Mouse (Mus musculus) monocyte, adult 5-6 weeks (primary cell): ENCODE measurements around the gene Tmem216. TPM values are rescaled to one million over a fixed set of nuclear protein-coding genes. Genes with fewer than 3 reads are reported as not detected.

ENCODE experiments used
- ATAC-seq: fragments of 153-309, 156-312 bp; replicated peaks from 2 replicates; pipeline ENCODE4 v1.8.0; 2017; ENCODE audit warnings: mild to moderate bottlenecking; ENCODE audit not compliant: low TSS enrichment, insufficient number of reproducible peaks, severe bottlenecking, poor library complexity, low FRiP score
- total RNA-seq: library from RNA; stranded (forward); fragments of 200-1000, 200-491, 200-594 nt; gene quantifications from 3 replicates; pipeline ENCODE4 v1.2.3, GENCODE M21; 2017

The Tmem216 gene
- total RNA-seq, 1 experiment from 2014 or later, result not detected

DNA sequence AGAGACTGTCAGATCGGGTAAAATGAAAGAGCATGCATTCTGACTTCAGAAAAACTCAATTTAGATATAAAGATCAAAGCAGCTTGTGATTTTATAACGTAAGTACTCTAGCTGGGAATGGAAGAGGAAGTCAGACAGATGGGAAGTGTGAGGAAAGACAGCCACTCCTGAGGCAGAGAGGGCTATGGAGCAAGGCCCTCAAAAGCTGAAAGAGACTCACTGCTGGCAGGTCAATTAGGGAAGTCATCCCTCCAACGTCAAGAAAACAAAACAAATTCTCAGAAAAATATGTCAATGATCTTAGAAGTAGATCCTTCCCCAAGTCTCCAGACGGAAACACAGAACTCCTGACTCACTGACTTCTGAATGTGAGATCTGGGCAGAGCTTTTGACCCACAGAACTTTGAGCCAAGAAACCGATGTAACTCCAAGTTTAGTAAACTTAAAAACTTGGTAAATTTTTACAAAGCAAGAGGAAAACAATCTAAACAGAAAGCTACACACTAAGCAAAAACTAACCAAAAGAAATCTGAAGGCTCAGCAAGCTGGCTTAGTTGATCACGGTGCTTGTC is 45.2 kb downstream of the Tmem216 start:
- no peak for ATAC-seq

DNA sequence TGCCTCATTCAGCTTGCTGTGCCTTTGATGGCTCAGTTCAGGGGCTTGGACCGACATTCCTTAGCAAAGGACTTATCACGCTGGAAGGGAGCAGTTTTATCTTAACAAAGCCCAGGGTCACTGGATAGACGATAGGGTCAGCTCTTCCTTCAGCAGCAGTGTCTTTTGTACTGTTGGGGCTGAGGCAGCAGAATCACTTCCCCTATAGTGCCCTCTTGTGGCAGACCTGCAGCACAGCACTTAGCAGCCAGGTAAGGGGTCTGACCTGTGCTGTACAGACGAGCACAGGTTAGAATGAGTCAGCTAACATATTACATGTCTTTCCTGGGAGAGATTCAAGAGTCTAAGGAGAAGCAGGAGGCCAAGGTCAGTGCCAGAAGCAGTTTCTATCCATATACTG is 53.5 kb downstream of the Tmem216 start:
- ATAC-seq, result peak; percentile 76

DNA sequence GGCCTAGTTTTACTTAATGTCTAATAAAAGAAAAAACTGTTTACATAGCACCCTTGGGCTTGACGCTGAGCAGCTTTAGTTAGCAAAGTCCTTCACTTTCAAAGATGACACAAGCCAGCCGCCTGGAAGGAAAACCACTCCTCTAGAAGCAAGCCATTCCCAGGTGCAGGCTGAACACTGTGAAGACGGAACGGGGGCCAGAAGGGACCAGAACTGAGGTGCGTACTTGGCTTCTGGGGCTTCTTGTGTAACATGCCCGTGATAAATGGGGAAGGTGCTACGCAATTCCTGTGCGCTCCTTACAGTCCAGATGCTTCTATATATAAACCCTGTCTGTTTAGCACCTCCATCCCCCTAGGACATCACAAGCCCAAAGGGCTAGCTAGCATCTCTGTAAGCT is 55.5 kb downstream of the Tmem216 start:
- no peak for ATAC-seq

DNA sequence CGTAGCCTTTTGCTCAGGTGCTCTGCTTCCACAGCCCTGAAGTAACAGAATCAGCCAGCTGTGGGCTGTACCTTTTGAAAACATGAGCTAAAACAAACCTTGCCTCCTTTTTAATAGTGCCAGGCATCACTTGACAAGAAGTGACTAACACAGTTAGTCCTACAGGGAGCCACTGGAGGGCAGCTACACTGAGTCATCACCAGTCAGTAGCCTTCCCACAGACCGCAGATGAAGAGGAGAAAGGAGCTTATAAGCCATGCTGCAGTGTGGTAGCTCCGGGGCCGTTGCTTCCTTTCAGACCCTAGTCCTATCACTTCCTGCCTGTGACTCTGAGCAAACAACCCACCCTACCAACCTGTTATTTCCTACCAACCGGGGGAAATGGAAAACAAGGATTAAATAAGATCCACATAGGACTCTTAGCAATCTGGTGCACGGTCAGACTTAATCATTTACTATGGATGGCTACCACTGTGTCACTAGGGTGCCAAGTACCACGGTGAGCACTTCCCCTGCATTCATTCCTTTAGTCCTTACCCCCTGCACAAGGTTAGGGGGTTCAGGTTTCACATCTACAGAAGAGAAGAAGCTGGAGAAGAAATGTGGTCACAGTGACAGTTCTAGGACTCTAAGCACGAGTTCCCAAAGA is 58.4 kb downstream of the Tmem216 start:
- no peak for ATAC-seq

DNA sequence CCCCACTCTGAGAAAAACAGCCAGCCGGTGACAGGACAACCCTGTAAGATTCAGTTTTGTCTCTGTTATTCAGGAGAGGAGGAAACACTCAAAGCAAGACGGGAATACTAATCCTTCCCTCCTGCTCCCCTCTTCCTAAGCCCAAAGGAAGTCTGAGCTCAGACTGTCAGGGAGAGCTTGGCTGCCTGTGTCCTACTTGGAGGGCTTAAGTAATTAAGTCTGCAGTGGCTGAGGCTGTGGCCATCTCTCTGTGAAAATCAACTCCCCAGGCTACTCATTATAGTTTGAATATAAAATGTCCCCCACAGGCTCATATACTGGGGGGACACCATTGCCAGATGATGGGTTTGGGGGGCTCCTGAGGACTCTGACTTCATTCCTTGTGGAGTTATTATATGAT is 59.1 kb downstream of the Tmem216 start:
- no peak for ATAC-seq

DNA sequence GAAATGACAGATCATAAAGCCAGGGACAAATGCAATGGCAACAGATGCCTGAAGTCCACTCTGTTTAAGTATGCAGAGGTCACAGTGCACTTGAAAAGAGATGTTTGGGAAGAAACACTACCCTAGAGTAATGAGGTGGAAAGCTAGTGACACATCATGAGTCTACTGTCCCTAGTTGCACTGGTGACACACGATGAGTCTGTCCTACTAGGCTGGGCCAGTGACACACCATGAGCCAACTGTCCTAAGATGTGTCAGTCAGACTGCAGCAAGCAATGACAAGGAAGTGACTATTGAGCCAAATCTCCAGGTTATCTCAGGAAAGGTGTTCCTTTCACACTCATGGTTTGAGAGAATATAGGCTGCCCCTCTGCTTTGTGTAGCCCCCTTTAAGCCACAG is 60.4 kb downstream of the Tmem216 start:
- no peak for ATAC-seq

DNA sequence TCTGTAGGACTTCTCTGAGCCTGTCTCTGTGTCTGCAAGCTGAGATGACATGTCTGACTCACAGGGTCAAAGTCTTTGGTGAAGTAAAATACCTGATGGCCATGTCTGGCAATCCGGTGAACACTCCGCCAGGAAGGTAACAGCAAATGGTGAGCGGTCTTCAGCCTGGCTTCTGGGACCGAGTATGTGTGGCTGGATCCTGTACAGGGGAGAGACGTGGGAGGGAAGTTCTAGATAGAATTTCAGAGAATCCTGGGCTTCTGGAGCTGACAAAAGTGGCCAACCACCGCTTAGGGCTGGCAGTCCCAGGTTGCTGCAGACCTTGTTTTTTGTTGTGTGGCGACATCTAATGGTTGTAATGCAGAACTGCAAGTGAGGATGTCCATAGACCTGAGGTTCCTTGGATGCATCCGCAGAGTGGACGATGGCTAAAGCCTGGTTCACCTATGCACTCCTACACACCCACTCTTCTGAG is 69.7 kb downstream of the Tmem216 start:
- peak; percentile 81 for ATAC-seq

Other genes with a start within 250 kb of the Tmem216 start
- gene Syt7, start 167.1 kb downstream of the Tmem216 start, total RNA-seq, result not detected in 3 replicates
- 0.21 to 0.29 TPM in 2 of 3 replicates, not detected in the other for gene Lrrc10b, start 98.8 kb downstream of the Tmem216 start, total RNA-seq
- gene Ppp1r32, start 73.3 kb downstream of the Tmem216 start, total RNA-seq, result 0.67 TPM in 1 of 3 replicates, not detected in the others
- gene Cpsf7, start 31.0 kb downstream of the Tmem216 start, total RNA-seq, result 49.1 to 87.5 TPM (median 69.3 TPM) in 3 replicates
- 47.3 to 75.9 TPM (median 53.7 TPM) in 3 replicates for gene Sdhaf2, start 30.1 kb downstream of the Tmem216 start, total RNA-seq
- 18.9 to 42.4 TPM (median 29.1 TPM) in 3 replicates for gene Cyb561a3, start 20.9 kb upstream of the Tmem216 start, total RNA-seq
- 0.48 to 7.5 TPM (median 5.7 TPM) in 3 replicates for gene Tmem138, start 21.1 kb upstream of the Tmem216 start, total RNA-seq
- gene Ddb1, start 49.1 kb upstream of the Tmem216 start, total RNA-seq, result 228 to 236 TPM (median 231 TPM) in 3 replicates
- 2.1 to 4.3 TPM (median 2.8 TPM) in 3 replicates for gene Tkfc, start 49.4 kb upstream of the Tmem216 start, total RNA-seq
- not detected in 3 replicates for gene Vwce, start 78.0 kb upstream of the Tmem216 start, total RNA-seq
- not detected in 3 replicates for gene Pga5, start 121.8 kb upstream of the Tmem216 start, total RNA-seq
- gene Vps37c, start 132.5 kb upstream of the Tmem216 start, total RNA-seq, result 7.3 to 22.2 TPM (median 18.7 TPM) in 3 replicates
- 1.0 to 3.1 TPM in 2 of 3 replicates, not detected in the other for gene Cd5, start 182.8 kb upstream of the Tmem216 start, total RNA-seq